Mouse (Mus musculus) embryo, embryonic 9.5 days (tissue): Measurements from ENCODE around the gene Syce2.
"Not testable (repeated sequence)": the region's sequence is repeated elsewhere in the genome, so short reads cannot be mapped to it uniquely, and the experiment has no call there.

Experiments used
- DNase-seq: peaks from one replicate; pipeline ENCODE4 v3.0.0-alpha.2; 2017; ENCODE audit errors: extremely low spot score

Gene Syce2

GRCm38 (mm10) chr8:84901752-84902151, 29.8 kb downstream of the Syce2 start, which contains the start of gene Klf1:
Klf1 (plus strand) TSS chr8:84901928.
- no peak for DNase-seq

- no peak for DNase-seq
Measured at GRCm38 (mm10) chr8:84902367-84902919, 30.5 kb downstream of the Syce2 start.

- DNase-seq, result peak; percentile 89
Measured at GRCm38 (mm10) chr8:84902920-84903661, 31.2 kb downstream of the Syce2 start.

- DNase-seq, result no peak
Measured at GRCm38 (mm10) chr8:84904351-84904750, 32.4 kb downstream of the Syce2 start.

- no peak for DNase-seq
Measured at GRCm38 (mm10) chr8:84907037-84907436, 35.1 kb downstream of the Syce2 start.

- DNase-seq, result no peak
Measured at GRCm38 (mm10) chr8:84907493-84907892, 35.6 kb downstream of the Syce2 start.

- DNase-seq, result not testable (repeated sequence)
Measured at GRCm38 (mm10) chr8:84907979-84908378, 36.1 kb downstream of the Syce2 start.

- peak; percentile 94 for DNase-seq
Measured at GRCm38 (mm10) chr8:84908421-84909161, 36.7 kb downstream of the Syce2 start, which contains the start of gene Dnase2a. Dnase2a (plus strand) TSS chr8:84908560.

- no peak for DNase-seq
Measured at GRCm38 (mm10) chr8:84909162-84909767, 37.4 kb downstream of the Syce2 start.

GRCm38 (mm10) chr8:84909949-84910348, 38.0 kb downstream of the Syce2 start:
- no peak for DNase-seq

- DNase-seq, result no peak
Measured at GRCm38 (mm10) chr8:84910551-84910950, 38.6 kb downstream of the Syce2 start.

- DNase-seq, result no peak
Measured at GRCm38 (mm10) chr8:84911854-84912253, 39.9 kb downstream of the Syce2 start.

- no peak for DNase-seq
Measured at GRCm38 (mm10) chr8:84912391-84912790, 40.5 kb downstream of the Syce2 start.

GRCm38 (mm10) chr8:84912895-84913501, 41.1 kb downstream of the Syce2 start:
- peak; percentile 55 for DNase-seq

- DNase-seq, result no peak
Measured at GRCm38 (mm10) chr8:84913502-84913900, 41.6 kb downstream of the Syce2 start.

- DNase-seq, result no peak
Measured at GRCm38 (mm10) chr8:84913960-84914359, 42.0 kb downstream of the Syce2 start.

GRCm38 (mm10) chr8:84915269-84915668, 43.4 kb downstream of the Syce2 start:
- DNase-seq, result no peak

- DNase-seq, result no peak
Measured at GRCm38 (mm10) chr8:84917781-84918180, 45.9 kb downstream of the Syce2 start.

GRCm38 (mm10) chr8:84918646-84919045, 46.7 kb downstream of the Syce2 start:
- DNase-seq, result no peak

GRCm38 (mm10) chr8:84921596-84921995, 49.7 kb downstream of the Syce2 start:
- no peak for DNase-seq

- DNase-seq, result no peak
Measured at GRCm38 (mm10) chr8:84925557-84925956, 53.6 kb downstream of the Syce2 start.

GRCm38 (mm10) chr8:84927513-84927912, 55.6 kb downstream of the Syce2 start:
- no peak for DNase-seq
